Mouse (Mus musculus) cortical plate, adult 2 months (tissue): ENCODE data around the gene Tmco1. TPM values are rescaled to one million over a fixed set of nuclear protein-coding genes. Genes with fewer than 3 reads are reported as not detected.

Source experiments
- H3K27ac ChIP-seq: fragments of 200-500 bp; 2 replicates; pipeline ENCODE4 v1.5.1; 2012; ENCODE audit warnings: low read length, control low read depth, inconsistent platforms; ENCODE audit not compliant: insufficient read depth
- H3K4me1 ChIP-seq: fragments of 200-500 bp; 2 replicates; pipeline ENCODE4 v1.6.1; 2011; ENCODE audit warnings: low read length; ENCODE audit not compliant: control insufficient read depth, insufficient read depth
- H3K4me3 ChIP-seq: fragments of 200-500 bp; 2 replicates; pipeline ENCODE4 v1.5.1; 2011; ENCODE audit warnings: mild to moderate bottlenecking, low read length, control low read depth; ENCODE audit not compliant: insufficient read depth
- CTCF ChIP-seq: fragments of 200-500 bp; IDR thresholded peaks from 2 replicates; pipeline ENCODE4 v1.5.1; 2011; ENCODE audit warnings: mild to moderate bottlenecking, control low read depth, low read length; ENCODE audit not compliant: insufficient read depth; ENCODE audit errors: extremely low read depth
- POLR2A ChIP-seq: fragments of 200-500 bp; IDR thresholded peaks from 2 replicates; pipeline ENCODE4 v1.6.1; 2011; ENCODE audit warnings: mild to moderate bottlenecking, low read length, control low read depth; ENCODE audit not compliant: insufficient read depth; ENCODE audit errors: extremely low read depth
- polyA plus RNA-seq: library from polyadenylated mRNA; depleted of rRNA; stranded (reverse); fragments of >200 nt; gene quantifications from 2 replicates; pipeline ENCODE4 v1.2.3, GENCODE M21; 2012; rRNA removed

Tmco1 gene
- polyA plus RNA-seq, 1 experiment: 70.4 TPM

GRCm38 (mm10) chr1:167382316-167382715, 74.1 kb downstream of the Tmco1 start:
- H3K4me1 ChIP-seq: no peaks in the 10 kb centered on the region
- TF ChIP-seq CTCF (no peak), POLR2A (no peak)

GRCm38 (mm10) chr1:167382763-167383162, 74.6 kb downstream of the Tmco1 start:
- TF ChIP-seq CTCF (no peak), POLR2A (no peak)
- H3K27ac ChIP-seq: no peak overlapping the region
- no peaks in the 10 kb centered on the region for H3K4me1 ChIP-seq
- H3K4me3 ChIP-seq: no peak overlapping the region

More at GRCm38 (mm10) chr1:167382316-167382715, 74.1 kb downstream of the Tmco1 start:
- Histone ChIP-seq H3K4me3 (no peak overlapping the region), H3K27ac (no peak overlapping the region)

- TF ChIP-seq POLR2A (no peak), CTCF (no peak)
Measured at GRCm38 (mm10) chr1:167383178-167383577, 75.0 kb downstream of the Tmco1 start.

More at GRCm38 (mm10) chr1:167383178-167383577, 75.0 kb downstream of the Tmco1 start:
- Histone ChIP-seq H3K4me1 (0 out of 2 replicates have a peak, but pooled peaks cover under 1% of the 10 kb centered on the region), H3K27ac (no peak overlapping the region), H3K4me3 (no peak overlapping the region)

Other genes with a start within 250 kb of the Tmco1 start
- gene Uck2, start 23.1 kb upstream of the Tmco1 start, polyA plus RNA-seq: 19.7 and 20.5 TPM in 2 replicates
- 32.6 and 33.4 TPM in 2 replicates for gene Aldh9a1, start 41.6 kb downstream of the Tmco1 start, polyA plus RNA-seq
- gene Mgst3, start 85.5 kb downstream of the Tmco1 start, polyA plus RNA-seq: 209 and 231 TPM in 2 replicates
- gene Lrrc52, start 158.4 kb downstream of the Tmco1 start, polyA plus RNA-seq: not detected in 2 replicates